Mouse (Mus musculus) hindbrain, embryonic 12.5 days (tissue): ENCODE measurements around the gene Cap2. TPM values are rescaled to one million over a fixed set of nuclear protein-coding genes. Genes with fewer than 3 reads are reported as not detected.
A peak's percentile ranks its signal among the peaks of the same experiment; 100 is the strongest.

ENCODE experiments used
- ATAC-seq: fragments of 200-750 bp; cut with Nextera tagmentation; 2 replicates; pipeline ENCODE4 v1.8.0; 2017; ENCODE audit warnings: moderate TSS enrichment; ENCODE audit not compliant: low FRiP score
- H3K27ac ChIP-seq: fragments of 300-500 bp; sonication (generic); 2 replicates; pipeline ENCODE4 v1.5.1; 2016; ENCODE audit warnings: mild to moderate bottlenecking
- H3K27me3 ChIP-seq: fragments of 300-500 bp; sonication (generic); 2 replicates; pipeline ENCODE4 v1.6.1; 2016; ENCODE audit warnings: mild to moderate bottlenecking
- H3K36me3 ChIP-seq: fragments of 300-500 bp; sonication (generic); 2 replicates; pipeline ENCODE4 v1.6.1; 2016; ENCODE audit warnings: mild to moderate bottlenecking
- H3K4me1 ChIP-seq: fragments of 300-500 bp; sonication (generic); 2 replicates; pipeline ENCODE4 v1.6.1; 2016
- H3K4me2 ChIP-seq: fragments of 300-500 bp; sonication (generic); replicated peaks from 2 replicates; pipeline ENCODE4 v1.6.1; 2016; ENCODE audit warnings: mild to moderate bottlenecking
- H3K4me3 ChIP-seq: fragments of 300-500 bp; sonication (generic); 2 replicates; pipeline ENCODE4 v1.5.1; 2016; ENCODE audit warnings: mild to moderate bottlenecking
- H3K9ac ChIP-seq: fragments of 300-500 bp; sonication (generic); 2 replicates; pipeline ENCODE4 v1.6.1; 2016; ENCODE audit warnings: mild to moderate bottlenecking, moderate library complexity
- H3K9me3 ChIP-seq: fragments of 300-500 bp; sonication (generic); replicated peaks from 2 replicates; pipeline ENCODE4 v1.6.1; 2016; ENCODE audit warnings: mild to moderate bottlenecking
- WGBS: fragments of 180-500 bp; shearing (Covaris S2); methylation state at CpG from one replicate; pipeline ENCODE4 v1.1.7; 2016; 5-methylcytosine and 5-hydroxymethylcytosine counted together
- polyA plus RNA-seq: library from polyadenylated mRNA; unstranded; fragments of >200 nt; fragmentation: Nextera tagmentation; extraction: Ambion mirVana; gene quantifications from 2 replicates; pipeline ENCODE4 v1.2.1, GENCODE M21; 2016

The Cap2 gene
- polyA plus RNA-seq, 1 experiment from 2014 or later, result 9.4 TPM

DNA sequence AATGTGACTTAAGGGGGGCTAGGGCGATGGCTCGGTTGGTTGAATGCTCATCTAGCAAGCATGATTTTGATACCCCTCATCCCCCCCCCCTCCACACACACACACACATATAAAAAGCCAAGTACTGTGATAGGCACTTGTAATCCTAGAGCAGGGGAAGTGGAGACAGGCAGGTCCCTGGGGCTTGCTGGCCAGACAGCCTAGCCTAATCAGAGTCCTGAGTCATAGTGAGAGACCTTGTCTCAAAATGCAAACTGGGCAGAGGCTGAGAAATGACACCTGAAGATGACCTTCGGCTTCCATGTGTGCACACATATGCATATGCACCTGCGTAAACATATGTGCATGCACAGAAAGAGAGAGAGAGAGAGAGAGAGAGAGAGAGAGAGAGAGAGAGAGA is 45.2 kb downstream of the Cap2 start:
- Histone ChIP-seq H3K9ac (no peak overlapping the region), H3K27ac (no peak overlapping the region), H3K4me3 (no peak overlapping the region), H3K4me1 (0 out of 2 replicates have a peak, but pooled peaks cover 4% of the 10 kb centered on the region), H3K4me2 (no peak overlapping the region), H3K27me3 (no peaks in the 10 kb centered on the region), H3K9me3 (no peaks in the 10 kb centered on the region), H3K36me3 (no peaks in the 10 kb centered on the region)
- no peak for ATAC-seq
- 91% methylated on average over 4 of the region's 4 CpGs for WGBS

DNA sequence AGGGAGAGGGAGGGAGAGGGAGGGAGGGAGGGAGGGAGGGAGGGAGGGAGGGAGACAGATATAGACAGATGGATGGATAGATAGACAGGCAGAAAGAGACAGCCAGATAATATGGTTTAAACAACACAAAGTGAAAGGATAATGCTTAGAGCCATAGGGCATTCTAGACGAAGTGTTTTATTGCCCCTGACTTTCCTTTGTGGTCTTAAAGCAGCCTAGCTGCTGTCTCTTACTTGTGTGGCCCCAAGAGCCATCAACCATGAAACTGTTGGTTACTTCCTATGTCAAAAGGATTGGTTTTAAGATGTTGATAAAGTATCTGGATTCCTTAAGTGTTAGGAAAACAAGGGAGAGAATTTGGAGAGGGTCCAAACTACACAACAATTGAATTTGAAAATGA is 45.6 kb downstream of the Cap2 start:
- H3K4me2 ChIP-seq, result no peak overlapping the region
- no peak overlapping the region for H3K4me3 ChIP-seq
- no peak overlapping the region for H3K9ac ChIP-seq
- H3K27me3 ChIP-seq, result no peaks in the 10 kb centered on the region
- H3K27ac ChIP-seq, result no peak overlapping the region
- 0 out of 2 replicates have a peak, but pooled peaks cover 4% of the 10 kb centered on the region for H3K4me1 ChIP-seq
- ATAC-seq, result no peak
- no peaks in the 10 kb centered on the region for H3K9me3 ChIP-seq
- WGBS, result 29% methylated on average over 1 of the region's 1 CpGs
- no peaks in the 10 kb centered on the region for H3K36me3 ChIP-seq

DNA sequence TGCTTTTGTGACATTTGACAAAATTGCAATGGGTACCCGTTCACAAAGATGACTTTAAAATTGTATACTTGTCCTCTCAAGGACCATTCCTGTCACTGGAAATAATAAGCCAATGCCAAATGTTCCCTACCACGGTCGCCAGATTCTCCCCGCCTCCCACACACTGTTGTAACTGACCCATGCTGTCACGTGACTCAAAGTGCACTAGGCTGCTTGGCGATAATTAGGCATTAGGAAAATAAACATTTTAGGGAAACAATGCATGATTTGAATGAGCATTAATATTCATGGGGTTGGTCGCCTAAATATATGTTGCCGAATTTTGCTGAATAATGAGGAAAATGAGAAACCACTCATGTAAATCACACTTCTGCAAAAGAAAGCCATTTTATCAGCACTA is 46.5 kb downstream of the Cap2 start:
- no peaks in the 10 kb centered on the region for H3K36me3 ChIP-seq
- no peak overlapping the region for H3K9ac ChIP-seq
- H3K4me1 ChIP-seq, result 0 out of 2 replicates have a peak, but pooled peaks cover 4% of the 10 kb centered on the region
- H3K27ac ChIP-seq, result no peak overlapping the region
- no peaks in the 10 kb centered on the region for H3K27me3 ChIP-seq
- H3K4me2 ChIP-seq, result no peak overlapping the region
- no peak overlapping the region for H3K4me3 ChIP-seq
- 66% methylated on average over 8 of the region's 8 CpGs for WGBS
- H3K9me3 ChIP-seq, result no peaks in the 10 kb centered on the region
- no peak for ATAC-seq

DNA sequence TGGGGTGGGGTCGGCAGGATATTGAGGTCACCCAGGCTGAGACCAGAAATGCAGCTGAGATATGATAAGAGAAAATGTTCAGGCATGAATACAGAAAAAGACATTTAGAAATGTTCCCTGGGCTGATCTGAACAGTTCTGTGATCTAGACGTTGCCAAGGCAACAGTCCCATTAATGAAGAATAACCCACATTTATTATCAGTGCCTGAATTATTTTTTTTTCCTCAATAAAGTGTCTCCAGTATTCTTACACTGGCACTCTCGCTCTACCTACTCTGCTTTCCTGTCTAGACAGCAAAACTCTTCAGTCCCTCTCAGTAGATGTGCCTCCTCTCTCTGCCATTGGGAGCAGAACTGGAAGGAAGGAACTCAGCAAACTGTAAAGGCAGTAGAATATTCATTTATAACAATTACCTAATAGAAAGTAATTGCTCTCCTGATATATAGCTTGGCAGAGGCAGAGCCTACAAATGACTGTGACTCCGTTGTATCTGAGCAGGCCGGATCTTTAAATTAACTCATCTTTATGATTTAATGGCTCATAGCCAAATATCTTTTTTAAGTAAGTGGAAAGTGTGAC is 47.0 kb downstream of the Cap2 start:
- no peak for ATAC-seq
- 83% methylated on average over 5 of the region's 5 CpGs for WGBS
- H3K4me3 ChIP-seq, result no peak overlapping the region

DNA sequence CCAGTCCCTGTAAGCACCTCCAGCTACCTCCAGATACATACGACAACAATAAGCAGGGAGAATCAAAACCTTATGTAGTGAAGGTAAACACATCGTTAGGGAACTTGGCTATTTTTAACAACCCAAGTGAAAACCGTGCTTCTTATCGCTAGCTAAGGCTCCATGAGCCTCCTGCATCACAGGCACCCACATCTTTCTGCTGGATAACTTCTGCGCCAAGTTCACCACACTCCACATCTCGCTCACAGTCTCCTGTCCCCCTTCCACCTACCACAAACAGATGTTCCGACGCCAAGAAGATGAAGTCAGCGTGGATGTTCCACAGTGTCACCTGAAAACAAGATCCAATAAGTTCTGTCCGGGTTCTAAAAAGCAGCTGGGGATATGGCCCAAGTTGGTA is 49.0 kb downstream of the Cap2 start:
- H3K4me1 ChIP-seq, result 0 out of 2 replicates have a peak, but pooled peaks cover 4% of the 10 kb centered on the region
- WGBS, result 90% methylated on average over 10 of the region's 10 CpGs
- H3K27me3 ChIP-seq, result no peaks in the 10 kb centered on the region
- no peaks in the 10 kb centered on the region for H3K36me3 ChIP-seq
- H3K9ac ChIP-seq, result no peak overlapping the region
- no peaks in the 10 kb centered on the region for H3K9me3 ChIP-seq
- ATAC-seq, result no peak
- H3K4me2 ChIP-seq, result no peak overlapping the region
- H3K27ac ChIP-seq, result no peak overlapping the region
- no peak overlapping the region for H3K4me3 ChIP-seq

More for the DNA sequence above, 47.0 kb downstream of the Cap2 start:
- Histone ChIP-seq H3K27ac (no peak overlapping the region), H3K4me1 (0 out of 2 replicates have a peak, but pooled peaks cover 4% of the 10 kb centered on the region), H3K27me3 (no peaks in the 10 kb centered on the region), H3K4me2 (no peak overlapping the region), H3K36me3 (no peaks in the 10 kb centered on the region), H3K9ac (no peak overlapping the region), H3K9me3 (no peaks in the 10 kb centered on the region)

DNA sequence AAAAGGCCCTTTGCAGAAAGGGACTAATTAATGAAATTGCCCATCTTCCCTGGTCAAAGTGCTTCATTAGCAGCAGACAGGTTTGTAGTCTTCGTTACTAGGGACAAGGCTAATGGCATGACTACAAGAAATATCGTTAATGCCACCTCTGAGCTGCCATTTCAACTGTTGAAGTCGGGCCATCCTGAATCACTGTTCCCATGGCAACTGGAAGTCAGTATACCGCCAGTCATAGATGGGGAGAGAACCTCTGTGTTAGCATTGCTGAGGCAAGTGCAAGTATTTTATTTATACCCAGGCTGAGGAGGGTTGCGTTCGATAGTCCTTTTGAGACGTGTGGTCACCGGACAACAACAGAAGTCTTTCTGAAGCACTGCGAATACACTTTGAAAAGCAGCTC is 53.1 kb downstream of the Cap2 start:
- H3K4me1 ChIP-seq, result no peaks in the 10 kb centered on the region
- H3K36me3 ChIP-seq, result no peaks in the 10 kb centered on the region
- H3K9me3 ChIP-seq, result peaks cover 8% of the 10 kb centered on the region; the same call in 1 of the 2 replicates
- no peak for ATAC-seq
- WGBS, result 65% methylated on average over 9 of the region's 9 CpGs
- H3K27ac ChIP-seq, result no peak overlapping the region
- no peak overlapping the region for H3K4me2 ChIP-seq
- H3K4me3 ChIP-seq, result no peak overlapping the region
- no peaks in the 10 kb centered on the region for H3K27me3 ChIP-seq
- H3K9ac ChIP-seq, result no peak overlapping the region

DNA sequence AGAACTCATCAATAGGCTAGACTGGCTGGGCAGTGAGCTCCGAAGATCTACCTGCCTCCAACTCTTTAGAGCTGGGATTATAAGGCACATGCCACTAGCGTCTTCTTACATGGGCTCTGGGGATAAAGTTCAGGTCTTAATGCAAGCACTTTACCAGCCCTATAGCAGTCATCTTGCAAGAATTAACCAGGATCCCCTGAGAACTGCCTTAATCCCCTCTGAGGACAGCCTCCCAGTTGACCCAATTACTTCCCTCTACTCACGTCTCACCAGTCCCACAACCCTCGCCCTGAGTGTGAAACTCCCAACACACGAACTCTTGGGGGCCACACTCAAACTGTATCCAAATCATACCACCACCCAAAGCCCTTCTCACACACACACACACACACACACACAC is 64.3 kb downstream of the Cap2 start:
- Histone ChIP-seq H3K9ac (no peak overlapping the region), H3K36me3 (no peaks in the 10 kb centered on the region), H3K4me2 (no peak overlapping the region), H3K4me1 (peaks cover 1% of the 10 kb centered on the region), H3K27ac (no peak overlapping the region), H3K9me3 (no peaks in the 10 kb centered on the region), H3K27me3 (no peaks in the 10 kb centered on the region), H3K4me3 (no peak overlapping the region)
- 86% methylated on average over 5 of the region's 5 CpGs for WGBS
- no peak for ATAC-seq

DNA sequence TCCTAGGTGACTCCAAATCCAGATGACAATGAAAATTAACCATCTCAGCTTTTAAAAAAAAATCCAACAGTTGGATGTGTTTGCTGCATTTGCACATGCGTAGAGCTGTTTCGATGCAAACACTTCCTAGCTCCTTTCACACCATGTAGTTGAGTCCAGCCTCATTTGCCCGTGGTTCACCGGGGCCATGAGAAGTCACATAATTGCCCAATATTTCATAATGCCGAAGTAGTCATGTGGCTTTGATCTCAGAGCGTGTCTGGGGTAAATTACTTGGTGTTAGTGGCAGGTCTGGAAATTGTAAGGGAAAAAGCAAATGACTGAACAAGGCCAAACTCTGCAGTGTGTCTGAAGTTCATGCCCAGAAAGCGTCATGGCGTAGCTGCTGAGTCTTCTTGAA is 67.8 kb downstream of the Cap2 start:
- H3K9me3 ChIP-seq, result no peaks in the 10 kb centered on the region
- H3K4me1 ChIP-seq, result peaks cover 13% of the 10 kb centered on the region
- ATAC-seq, result no peak
- H3K27ac ChIP-seq, result no peak overlapping the region
- no peak overlapping the region for H3K4me3 ChIP-seq
- H3K36me3 ChIP-seq, result no peaks in the 10 kb centered on the region
- H3K4me2 ChIP-seq, result no peak overlapping the region
- H3K9ac ChIP-seq, result no peak overlapping the region
- no peaks in the 10 kb centered on the region for H3K27me3 ChIP-seq
- WGBS, result 85% methylated on average over 8 of the region's 8 CpGs

DNA sequence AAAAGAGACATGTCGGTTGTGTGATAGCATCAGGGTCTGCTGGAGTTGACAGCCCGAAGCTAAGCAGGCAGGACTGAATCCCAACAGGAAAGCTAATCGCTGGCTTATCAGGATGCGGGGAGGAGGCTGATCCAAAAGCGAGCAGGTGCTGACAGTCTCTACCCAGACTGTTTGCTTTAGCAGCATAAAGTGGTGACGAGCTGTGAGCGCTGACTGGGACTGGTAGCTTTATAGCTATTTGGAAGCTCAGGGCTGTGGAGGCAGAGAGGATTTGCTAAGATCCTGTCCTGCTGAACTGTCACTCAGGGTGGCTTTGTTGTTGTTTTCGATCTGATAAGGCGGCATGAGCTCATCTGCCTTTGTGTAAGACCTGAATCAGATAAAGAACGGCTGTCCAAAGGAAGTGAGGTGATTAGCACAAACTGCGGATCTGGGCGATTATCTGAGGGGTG is 69.5 kb downstream of the Cap2 start:
- H3K4me3 ChIP-seq, result peak overlapping the region; percentile 11; the same call in 1 of the 2 replicates
- peak; percentile 58; the same call in 1 of the 2 replicates for ATAC-seq
- H3K4me1 ChIP-seq, result peaks cover 13% of the 10 kb centered on the region
- no peaks in the 10 kb centered on the region for H3K27me3 ChIP-seq
- H3K4me2 ChIP-seq, result peak overlapping the region; percentile 43
- no peaks in the 10 kb centered on the region for H3K36me3 ChIP-seq
- 11% methylated on average over 12 of the region's 12 CpGs for WGBS
- peak overlapping the region; percentile 58 for H3K27ac ChIP-seq
- no peaks in the 10 kb centered on the region for H3K9me3 ChIP-seq
- peak overlapping the region; percentile 46 for H3K9ac ChIP-seq

DNA sequence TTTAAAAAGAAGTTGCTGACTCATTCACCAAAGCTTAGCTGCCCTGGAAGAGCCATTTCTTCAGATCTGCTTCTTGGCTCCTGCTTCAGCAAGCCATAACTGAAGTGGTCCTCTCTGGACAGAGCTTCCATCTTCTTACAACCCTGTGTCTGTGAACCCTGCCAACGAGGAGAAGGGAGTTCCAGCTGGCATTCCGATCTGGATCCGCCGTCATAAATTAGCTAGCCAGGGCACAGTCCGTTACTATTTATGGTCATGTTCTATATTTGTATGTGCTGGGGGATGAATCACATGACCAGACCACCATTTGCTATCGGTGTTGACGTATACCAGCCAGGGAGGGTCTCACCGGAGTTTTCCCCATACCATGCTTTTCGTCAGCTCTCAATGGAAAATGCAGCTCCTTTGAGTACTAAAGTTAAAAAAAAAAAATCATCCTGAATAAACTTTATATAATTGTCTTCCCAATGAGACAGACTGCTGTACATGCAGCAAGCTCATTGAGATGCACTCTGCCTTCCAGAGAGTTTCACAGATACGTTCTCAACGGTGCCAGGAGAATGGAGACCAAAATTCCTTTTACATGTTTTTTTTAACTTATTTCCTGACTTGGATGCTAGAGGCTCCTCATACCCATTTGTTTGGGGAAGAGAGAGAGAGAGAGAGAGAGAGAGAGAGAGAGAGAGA is 70.5 kb downstream of the Cap2 start:
- H3K9me3 ChIP-seq, result no peaks in the 10 kb centered on the region
- ATAC-seq, result no peak
- 73% methylated on average over 11 of the region's 11 CpGs for WGBS
- no peak overlapping the region for H3K9ac ChIP-seq
- H3K4me1 ChIP-seq, result peaks cover 13% of the 10 kb centered on the region
- H3K27ac ChIP-seq, result no peak overlapping the region
- no peak overlapping the region for H3K4me3 ChIP-seq
- no peaks in the 10 kb centered on the region for H3K36me3 ChIP-seq
- no peaks in the 10 kb centered on the region for H3K27me3 ChIP-seq
- H3K4me2 ChIP-seq, result no peak overlapping the region

DNA sequence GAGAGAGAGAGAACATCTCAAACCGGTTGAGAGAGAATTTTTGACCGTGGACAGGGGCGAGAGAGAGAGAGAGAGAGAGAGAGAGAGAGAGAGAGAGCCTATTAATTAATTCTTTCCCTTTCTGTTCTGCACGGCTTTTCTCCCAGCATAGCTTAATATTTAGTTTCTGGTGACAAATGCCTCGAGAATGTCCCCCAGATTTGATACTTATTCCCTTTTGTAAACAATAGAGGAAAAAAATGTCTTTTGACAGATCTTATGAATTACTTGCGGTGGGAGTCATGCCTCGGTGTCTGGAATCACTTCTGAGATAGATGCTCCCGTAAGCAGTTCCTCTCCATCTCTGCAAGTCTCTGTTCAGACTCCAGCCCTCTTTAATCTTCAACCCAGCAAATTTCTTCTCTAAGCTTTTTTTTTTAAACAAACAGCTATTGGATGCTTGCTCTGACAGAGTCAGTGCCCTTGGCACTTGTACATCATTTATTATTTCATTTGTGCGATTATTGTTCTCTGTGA is 71.1 kb downstream of the Cap2 start:
- WGBS, result 60% methylated on average over 9 of the region's 9 CpGs
- no peaks in the 10 kb centered on the region for H3K9me3 ChIP-seq
- no peaks in the 10 kb centered on the region for H3K27me3 ChIP-seq
- no peaks in the 10 kb centered on the region for H3K36me3 ChIP-seq
- H3K4me3 ChIP-seq, result no peak overlapping the region
- no peak overlapping the region for H3K9ac ChIP-seq
- no peak overlapping the region for H3K4me2 ChIP-seq
- ATAC-seq, result no peak
- H3K4me1 ChIP-seq, result peaks cover 13% of the 10 kb centered on the region
- no peak overlapping the region for H3K27ac ChIP-seq

DNA sequence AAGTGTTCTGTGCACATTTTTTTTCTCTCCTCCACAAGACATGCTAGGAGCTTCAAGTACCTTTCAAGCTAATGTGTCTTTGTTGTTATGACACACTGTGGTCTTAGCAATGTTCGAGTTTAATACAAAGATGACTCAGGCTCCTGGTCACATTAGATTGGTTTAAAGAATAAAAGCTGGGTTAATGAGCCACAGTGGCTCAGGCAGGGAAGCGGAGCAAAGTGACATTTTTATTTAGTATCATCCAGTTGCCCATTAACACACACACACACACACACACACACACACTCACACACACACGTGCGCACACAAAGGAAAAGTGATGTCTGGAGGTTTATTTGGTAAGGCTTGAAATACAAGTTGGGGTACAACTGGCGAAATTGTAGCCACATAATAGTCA is 72.6 kb downstream of the Cap2 start:
- WGBS, result 75% methylated on average over 5 of the region's 5 CpGs
- H3K9ac ChIP-seq, result no peak overlapping the region
- H3K27ac ChIP-seq, result no peak overlapping the region
- no peak for ATAC-seq
- H3K9me3 ChIP-seq, result no peaks in the 10 kb centered on the region
- H3K4me2 ChIP-seq, result no peak overlapping the region
- H3K36me3 ChIP-seq, result no peaks in the 10 kb centered on the region
- H3K27me3 ChIP-seq, result no peaks in the 10 kb centered on the region
- no peak overlapping the region for H3K4me3 ChIP-seq
- H3K4me1 ChIP-seq, result peaks cover 13% of the 10 kb centered on the region

DNA sequence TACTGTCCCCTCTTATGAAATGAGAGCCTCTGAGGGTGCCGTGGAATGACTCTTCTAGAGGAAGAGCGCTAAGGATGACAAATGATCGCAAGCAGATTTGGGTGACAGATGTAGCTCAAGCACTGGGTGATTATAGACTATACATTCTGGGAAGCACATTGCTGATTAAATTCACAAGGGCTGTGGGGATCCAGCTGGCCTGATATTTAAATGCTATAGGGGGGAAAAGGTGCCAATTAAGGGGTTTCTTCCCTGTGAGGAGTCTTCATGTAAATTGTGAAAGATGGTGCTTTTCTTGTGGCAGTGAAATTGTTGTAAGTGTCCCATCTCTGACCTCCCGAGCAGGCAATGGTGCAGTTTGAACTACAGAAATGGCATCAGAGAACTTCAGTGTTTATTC is 73.1 kb downstream of the Cap2 start:
- Histone ChIP-seq H3K36me3 (no peaks in the 10 kb centered on the region), H3K4me2 (no peak overlapping the region), H3K4me3 (no peak overlapping the region), H3K4me1 (peaks cover 13% of the 10 kb centered on the region), H3K27me3 (no peaks in the 10 kb centered on the region), H3K9ac (no peak overlapping the region), H3K27ac (no peak overlapping the region), H3K9me3 (no peaks in the 10 kb centered on the region)
- 78% methylated on average over 4 of the region's 4 CpGs for WGBS
- ATAC-seq, result no peak
